Mouse (Mus musculus) stomach, postnatal 0 days (tissue): ENCODE measurements around the gene Clock.

Source experiments
- CTCF ChIP-seq: IDR thresholded peaks from 2 replicates; pipeline ENCODE4 v1.5.1; 2016; ENCODE audit warnings: antibody characterized with exemption, low read depth, mild to moderate bottlenecking, moderate library complexity
- EP300 ChIP-seq: optimal IDR thresholded peaks from 2 replicates; pipeline ENCODE3; 2016; ENCODE audit warnings: antibody characterized with exemption

DNA sequence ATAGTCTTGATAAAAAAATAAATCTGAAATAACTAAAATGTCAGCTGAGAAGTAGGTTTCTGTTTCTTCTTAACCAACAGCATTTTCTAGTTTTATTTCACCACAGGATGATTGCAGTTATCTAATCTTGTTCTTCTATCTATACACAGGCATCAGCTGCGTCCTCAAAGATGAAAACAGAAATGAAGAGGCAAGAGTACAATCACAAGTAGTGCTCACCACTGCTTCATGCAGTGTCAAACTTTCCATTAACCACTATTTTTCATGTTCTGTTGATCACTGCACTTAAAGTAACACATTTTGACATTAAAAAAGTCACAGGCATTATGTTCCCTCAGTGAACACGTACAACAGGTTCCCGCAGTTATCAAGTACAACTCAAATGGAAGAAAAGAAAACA, 53.6 kb downstream of the Clock start:
- TF ChIP-seq CTCF: no peak
- no peak for TF ChIP-seq EP300
